Mouse (Mus musculus): ENCODE data around the gene Mapk8ip3.

- TF ChIP-seq CTCF (IDR thresholded peaks at IDR 0.05; ENCODE audit: low read depth) (no peak), EP300 (IDR thresholded peaks at IDR 0.05; ENCODE audit: low read depth) (no peak)
Observed at GRCm38 (mm10) chr17:24891321-24891720, 45.5 kb downstream of the Mapk8ip3 start.

Measured in liver, postnatal 0 days (tissue).